Mouse (Mus musculus): ENCODE measurements around the gene Uts2r.

Gene Uts2r

GRCm38 (mm10) chr11:121163751-121164150, 3.7 kb downstream of the Uts2r start:
- DNase-seq (ENCODE audit: low spot score in 2 of 2) = no peak

DNA sequence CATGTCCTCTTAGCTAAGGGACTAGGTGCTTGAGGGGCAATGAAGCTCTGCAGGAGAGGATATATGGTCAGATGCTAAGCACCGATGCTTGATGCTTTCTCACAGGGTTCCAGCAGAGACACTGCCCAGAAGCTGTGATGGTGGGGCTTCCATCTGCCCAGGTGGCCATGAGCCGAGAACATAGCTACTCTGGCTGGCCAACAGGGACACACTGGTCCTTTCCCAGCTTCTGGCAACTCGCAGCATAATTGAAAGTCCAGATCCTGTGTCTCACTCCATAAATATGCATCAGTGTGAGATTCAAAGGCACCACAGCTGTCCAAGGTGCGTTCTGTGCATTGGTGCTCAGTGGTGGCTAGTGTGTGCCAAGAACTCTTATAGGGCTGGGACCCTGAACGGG, 13.1 kb downstream of the Uts2r start:
- no peak for DNase-seq (ENCODE audit: low spot score in 2 of 2)

GRCm38 (mm10) chr11:121174234-121174633, 14.2 kb downstream of the Uts2r start:
- no peak for DNase-seq (ENCODE audit: low spot score in 2 of 2)

DNA sequence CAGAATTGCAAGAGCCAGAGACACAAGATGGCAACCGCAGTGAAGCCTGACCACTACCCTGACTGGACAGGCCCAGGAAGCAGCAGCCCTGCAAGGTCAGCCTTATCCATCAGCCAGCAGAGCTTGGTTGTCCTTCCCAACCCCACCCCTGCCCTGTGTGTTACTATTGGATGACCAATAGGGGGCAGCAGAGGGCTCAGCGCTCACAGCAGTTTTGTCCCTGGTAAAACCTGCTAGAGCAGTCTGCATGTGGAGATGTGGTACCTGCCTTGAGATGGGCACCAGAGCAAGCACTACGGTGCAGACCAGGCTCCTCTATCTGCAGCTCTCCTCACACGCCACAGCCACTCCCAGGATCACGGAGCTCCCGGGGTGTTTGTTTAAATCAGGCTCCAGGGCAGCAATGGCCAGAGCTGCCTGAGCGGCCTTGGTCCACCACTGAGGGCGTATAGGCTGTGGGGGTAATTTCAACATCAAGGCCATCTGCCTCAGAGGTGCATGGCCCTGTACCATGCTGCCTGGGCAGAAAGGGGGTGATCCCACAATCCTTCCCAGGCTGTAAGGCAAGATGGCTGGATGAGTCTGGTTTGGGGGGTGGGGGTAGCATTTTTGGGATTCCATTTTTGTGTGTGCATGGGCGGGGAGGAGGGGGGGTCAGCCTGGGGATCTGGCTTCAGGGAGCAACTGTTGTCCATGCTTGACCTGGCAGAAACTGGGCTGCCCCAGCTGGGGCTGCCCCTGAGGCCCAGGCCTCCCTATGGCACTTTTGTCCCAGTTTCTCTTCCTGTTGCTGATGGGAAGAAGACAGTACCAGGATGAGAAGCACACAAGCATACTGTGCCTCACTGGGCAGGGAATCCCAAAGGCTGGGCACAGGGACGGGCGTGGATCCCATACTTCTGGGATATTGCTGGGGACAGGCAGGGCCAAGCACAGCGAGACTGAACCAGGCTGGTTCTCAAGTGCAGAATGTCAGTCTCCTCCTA, 16.5 kb downstream of the Uts2r start:
- peak; percentile 16 to 47 for DNase-seq (ENCODE audit: low spot score in 2 of 2)

DNA sequence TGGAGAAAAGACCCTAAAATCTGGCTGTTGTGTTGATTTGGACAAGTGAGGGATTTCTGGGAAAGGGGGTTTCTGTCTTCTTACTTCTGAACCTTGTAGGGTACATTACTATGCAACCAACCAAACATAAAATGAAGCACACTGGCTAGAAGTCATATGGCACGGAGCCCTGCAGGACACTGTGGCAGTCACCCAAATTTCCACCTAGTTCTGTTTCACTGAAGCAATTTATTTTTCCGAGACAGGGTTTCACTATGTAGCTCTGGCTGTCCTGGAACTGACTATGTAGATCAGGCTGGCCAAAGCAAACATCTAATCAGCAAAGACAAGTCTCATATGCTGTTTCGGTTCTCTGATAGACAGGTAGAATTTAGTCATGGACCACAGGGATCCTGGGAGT, 29.6 kb downstream of the Uts2r start:
- no peak for DNase-seq (ENCODE audit: low spot score in 2 of 2)

DNA sequence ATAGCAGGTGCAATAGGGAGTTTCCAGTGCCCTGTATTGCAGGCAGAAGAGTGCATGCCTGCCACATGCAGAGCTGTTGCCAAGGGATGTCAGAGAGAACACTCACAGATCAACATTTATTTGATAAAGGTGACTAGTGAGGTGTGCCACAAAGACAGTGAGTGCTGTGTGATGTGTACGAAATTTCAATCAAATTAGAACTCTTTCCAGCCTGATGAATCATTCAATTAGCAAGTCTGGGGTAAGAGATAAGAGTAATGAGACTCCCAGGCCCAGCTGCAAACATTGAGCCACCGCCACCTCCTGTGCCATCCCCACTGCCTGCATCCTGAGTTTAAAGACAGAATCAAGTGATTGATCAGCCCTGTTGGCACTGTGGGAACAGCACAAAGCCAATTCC, 32.7 kb downstream of the Uts2r start:
- DNase-seq (ENCODE audit: low spot score in 2 of 2) = no peak

DNA sequence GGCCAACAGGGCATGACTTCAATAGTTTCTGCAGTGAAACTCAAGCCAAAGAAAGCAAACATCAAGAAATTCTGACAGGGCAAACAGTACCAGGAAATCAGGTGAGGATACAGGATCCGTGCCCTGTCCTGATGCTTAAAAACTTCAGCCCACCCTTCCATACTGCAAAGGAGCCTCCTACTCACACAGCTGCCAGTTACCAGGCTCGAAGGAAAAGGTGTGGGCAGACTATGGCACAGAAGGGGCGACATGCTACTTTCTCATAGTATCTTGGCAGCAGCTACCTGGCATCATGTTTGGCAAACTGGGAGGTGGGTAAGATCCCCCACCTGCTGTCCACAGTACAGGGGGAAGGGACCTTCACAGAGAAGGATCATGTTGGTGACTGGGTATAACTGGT, 33.3 kb downstream of the Uts2r start:
- DNase-seq (ENCODE audit: low spot score in 2 of 2) = no peak

GRCm38 (mm10) chr11:121198622-121199021, 38.6 kb downstream of the Uts2r start:
- no peak for DNase-seq (ENCODE audit: low spot score in 2 of 2)

DNA sequence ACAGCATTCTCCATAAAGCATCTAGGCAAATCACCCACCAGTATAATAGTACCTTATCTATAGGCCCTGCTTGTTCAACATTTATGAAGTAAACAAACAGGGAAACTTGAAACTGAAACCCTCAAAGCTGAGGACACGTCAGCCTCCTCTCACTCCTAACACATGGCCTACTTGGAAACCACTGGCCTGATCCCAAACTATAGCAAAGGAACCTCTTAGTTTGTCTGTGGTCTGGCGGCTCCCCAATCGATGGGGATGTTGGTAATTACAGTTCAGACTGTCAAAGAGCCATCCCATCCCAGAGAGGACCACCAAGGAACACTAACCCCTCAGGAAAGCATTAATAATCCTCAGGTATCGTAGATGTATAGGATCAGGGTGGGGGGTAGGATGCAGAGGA, 39.8 kb downstream of the Uts2r start:
- no peak for DNase-seq (ENCODE audit: low spot score in 2 of 2)

DNA sequence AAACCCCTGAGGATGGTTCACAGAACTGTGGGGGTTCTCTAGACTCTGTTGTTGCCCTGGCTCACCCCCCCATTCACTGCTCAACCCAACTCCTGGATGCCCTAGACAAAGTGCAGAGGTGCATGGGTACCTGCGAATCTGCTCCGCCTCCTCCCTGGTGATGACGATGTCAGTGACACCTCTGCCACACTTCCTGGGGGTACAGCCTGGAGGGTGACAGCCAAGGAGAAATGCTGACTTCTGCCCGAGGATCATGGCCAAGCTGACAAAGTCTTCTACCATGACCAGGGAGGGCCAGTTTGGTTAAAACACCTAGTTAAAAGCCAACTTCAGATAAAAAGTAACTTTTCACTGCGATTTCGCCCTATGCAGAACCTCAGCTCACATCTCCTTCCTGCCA, 40.7 kb downstream of the Uts2r start:
- DNase-seq (ENCODE audit: low spot score in 2 of 2) = no peak

- peak in 1 of 2 experiments; percentile 30 for DNase-seq (ENCODE audit: low spot score in 2 of 2)
These were observed 41.5 kb downstream of the Uts2r start for GRCm38 (mm10) chr11:121201436-121202198.

DNA sequence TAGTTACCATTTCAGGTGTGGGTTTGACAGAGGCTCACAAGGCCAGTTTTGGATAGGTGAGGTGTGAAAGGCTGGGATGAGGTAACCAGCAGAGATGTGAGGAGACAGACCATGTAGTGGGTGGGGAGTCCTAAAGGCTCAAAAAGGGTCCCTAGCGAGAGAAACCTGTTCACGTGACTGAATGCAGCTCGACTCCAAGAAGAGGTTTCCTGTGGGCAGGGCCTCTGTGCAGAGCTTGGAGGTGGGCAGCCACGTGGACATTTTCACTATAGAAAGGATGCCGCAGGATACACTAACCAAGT, 43.7 kb downstream of the Uts2r start:
- DNase-seq (ENCODE audit: low spot score in 2 of 2) = no peak

DNA sequence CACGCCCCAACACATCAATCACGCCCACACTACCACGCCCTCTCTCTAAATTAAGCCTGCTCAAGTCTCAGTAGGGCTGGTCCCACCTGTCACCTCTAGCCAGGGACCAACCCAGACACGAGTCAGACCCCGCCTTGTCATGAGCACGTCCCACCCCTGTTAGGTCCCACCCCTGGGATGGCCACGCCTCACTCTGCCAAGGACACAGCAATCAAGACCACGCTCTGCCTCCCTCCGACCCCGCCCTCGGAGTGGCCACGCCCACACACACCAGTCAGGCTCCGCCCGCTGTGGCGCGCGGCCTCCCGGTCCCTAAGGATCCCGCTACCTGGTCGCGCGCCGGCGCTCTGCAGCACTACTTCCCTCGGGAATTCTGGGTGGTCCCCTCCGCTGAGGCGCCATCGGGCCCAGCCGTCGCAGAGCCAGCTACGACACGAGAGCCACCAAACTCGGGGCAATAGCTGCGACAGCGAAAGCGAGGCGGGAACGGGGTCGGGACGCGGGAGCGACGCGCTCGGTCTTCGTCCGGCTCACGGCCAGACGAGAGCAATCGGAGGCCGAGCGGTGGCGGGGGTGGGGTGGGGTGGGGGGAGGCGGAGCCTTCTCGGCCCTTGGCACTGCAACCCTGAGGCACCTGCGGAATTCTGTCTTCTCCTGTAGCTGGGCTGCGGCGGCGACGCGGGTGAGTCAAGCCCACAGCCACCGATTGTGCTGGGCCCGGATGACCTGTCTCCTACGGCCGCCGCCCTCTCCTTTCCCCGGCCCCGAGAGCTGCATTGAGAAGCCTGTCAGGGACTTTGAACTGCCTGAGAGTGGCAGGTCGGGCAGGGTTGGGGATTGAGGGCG, 44.3 kb downstream of the Uts2r start, which contains the start of the genes Hexdc and Ogfod3:
Hexdc (plus strand) TSS at position 273 of the 846 bp plus-strand sequence.
Ogfod3 (minus strand) TSS at position 551 of the 846 bp plus-strand sequence.
- peak; percentile 86 to 95 for DNase-seq (ENCODE audit: low spot score in 2 of 2)

Data from natural killer cell, adult 2 months (primary cell).